Mouse (Mus musculus) right cerebral cortex, adult 18-20 months (tissue): ENCODE measurements around the gene Akap8.
A peak's percentile ranks its signal among the peaks of the same experiment; 100 is the strongest.

Experiments used
- DNase-seq: peaks from one replicate; pipeline ENCODE4 v3.0.0; 2022; ENCODE audit warnings: mixed read lengths

Gene Akap8

DNA sequence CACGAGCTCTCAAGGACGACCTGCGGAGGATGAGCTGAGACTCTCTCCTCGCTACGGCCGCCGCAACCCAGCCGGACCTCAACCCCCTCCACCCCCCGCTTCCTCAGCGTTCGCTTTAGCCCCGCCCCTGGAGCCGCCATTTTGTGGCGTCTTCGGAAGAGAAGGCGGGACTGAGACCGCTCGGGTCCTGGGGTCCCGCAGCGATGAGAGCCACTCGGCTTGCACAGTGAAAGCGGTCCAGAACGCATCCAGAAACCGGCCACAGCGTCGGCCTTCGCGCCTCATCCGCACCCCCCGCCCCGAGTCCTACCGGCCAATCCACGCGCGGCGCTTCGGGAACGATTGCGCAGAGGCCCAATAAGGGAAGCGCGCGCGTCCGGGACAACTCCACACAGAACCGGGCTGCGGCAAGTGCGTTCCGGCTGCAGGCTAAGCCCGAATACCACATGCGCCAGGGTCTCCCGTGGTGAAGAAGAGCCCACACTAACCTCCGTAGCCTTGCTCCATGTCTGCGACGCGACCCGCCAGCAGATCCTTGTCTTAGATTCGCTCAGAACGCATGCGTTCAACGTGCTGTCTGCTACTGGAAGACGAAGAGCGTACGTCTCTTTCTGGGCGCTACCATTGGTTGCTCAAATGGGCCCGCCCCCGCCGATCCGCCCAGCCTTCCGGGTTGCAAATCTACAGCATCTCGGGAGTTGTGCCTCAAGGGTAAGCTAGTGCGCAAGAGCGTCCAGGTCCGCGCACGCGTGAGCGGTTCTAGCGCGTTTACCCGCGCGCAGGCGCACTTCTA is at the start of gene Akap8:
Gene Akap8 (minus strand): TSS at position 642 of the 793 bp plus-strand sequence.
- DNase-seq = peak; percentile 99

DNA sequence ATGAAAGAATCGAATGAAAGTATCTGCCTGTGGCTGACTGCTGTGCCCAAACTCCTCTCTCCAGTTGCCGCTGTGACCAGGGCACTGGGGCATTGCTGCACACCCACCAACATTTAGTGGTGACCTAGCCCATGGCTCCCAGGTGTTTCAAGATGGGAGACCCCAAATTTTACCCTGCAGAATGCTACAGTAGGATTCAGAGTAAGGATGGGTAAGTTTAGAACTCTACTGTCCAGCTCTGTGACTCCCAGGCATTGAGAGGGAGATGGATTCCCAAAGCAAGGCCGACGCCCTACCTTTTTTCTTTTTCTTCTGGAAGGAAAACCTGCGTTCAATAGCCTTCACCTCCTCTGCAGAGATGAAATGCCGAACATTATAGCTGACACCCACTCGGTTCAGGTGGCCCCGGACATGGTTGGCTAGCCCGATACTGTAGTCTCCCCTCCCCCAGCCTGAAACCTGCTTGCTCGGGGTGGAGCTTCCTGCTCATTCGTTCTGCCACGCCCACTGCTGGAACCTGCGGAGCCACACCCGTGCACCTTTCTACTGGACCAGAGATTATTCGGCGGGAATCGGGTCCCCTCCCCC is 48.0 kb upstream of the Akap8 start:
- no peak for DNase-seq

DNA sequence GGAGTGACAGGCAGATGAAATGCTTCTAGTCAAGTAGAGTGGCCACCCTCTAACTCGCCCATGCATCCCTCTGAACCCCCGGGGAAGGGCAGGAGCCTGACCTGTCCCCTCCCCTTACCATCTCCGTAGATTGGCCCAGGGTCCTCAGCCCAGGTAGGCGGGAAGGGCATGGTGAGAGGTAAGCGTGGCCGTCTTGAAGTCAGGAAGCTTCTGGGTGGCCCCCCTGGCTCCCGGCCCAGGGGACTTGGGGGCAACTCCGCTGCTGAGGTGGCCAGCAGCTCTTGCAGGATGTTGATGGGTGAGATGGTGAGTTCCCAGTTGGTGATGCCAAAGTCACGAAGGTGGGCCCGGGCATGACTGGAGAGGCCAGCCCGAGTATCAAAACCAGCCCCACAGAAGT is 46.7 kb upstream of the Akap8 start:
- no peak for DNase-seq

DNA sequence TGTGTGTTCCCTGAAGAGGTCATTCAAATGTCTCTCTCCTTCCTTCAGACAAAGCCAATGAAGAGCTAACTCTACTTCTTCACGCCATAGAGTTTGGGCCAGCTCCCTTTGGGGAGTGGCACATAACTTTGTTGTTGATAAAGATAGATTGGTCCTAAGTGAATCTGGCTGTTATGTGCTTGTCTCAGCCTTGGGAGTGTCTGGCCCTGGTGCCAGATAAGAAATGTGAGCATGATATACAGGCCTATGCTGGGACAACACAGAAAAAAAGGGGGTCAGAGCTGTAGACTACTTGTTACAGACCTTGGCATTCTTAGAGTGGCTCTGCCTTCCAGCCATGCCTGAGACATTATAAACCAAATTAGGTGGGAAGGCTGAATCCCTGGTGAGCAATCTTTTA is 44.3 kb upstream of the Akap8 start:
- no peak for DNase-seq

GRCm38 (mm10) chr17:32364850-32365249 is 43.8 kb upstream of the Akap8 start:
- no peak for DNase-seq

DNA sequence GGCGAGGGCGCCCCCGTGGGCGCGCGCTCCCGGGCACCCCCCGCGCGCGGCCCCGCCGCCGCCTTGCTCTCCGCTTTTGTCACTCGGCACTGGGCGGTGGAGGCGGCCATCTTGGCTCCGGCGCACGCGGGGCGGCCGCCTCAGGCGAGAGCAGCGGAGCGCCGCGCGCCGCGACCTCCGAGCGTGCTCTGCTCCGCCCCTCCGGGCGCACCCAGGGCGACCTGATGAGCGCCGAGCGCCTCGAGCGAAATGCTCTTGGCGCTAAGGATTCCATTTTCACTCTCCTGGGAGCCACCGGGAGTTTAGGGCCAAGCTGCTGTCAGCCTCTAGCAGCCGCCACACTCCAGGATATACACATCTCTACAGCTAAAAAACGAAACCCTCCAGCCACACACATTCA is 43.3 kb upstream of the Akap8 start:
- DNase-seq = peak; percentile 92

- no peak for DNase-seq
Observed at GRCm38 (mm10) chr17:32363821-32364301, 42.8 kb upstream of the Akap8 start.

DNA sequence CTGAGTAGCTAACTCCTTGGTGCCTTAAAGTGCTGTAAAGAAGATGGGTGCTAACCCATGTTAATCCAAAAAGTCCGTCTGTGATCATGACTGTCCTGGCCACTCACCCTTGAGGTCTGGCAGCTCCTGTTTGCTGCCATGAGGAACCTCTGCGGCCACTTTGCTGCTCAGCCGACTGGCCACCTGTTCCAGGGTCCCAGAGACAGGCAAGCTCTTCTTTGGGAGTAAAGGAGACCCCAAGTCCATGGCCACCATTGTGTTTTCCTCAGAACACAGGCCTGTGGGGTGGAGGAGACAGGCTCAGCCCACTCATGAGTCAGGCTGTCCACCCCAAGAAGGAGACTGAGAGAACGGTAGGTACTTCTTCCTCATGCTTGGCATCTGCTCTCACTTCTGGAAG is 41.6 kb upstream of the Akap8 start:
- DNase-seq = no peak

DNA sequence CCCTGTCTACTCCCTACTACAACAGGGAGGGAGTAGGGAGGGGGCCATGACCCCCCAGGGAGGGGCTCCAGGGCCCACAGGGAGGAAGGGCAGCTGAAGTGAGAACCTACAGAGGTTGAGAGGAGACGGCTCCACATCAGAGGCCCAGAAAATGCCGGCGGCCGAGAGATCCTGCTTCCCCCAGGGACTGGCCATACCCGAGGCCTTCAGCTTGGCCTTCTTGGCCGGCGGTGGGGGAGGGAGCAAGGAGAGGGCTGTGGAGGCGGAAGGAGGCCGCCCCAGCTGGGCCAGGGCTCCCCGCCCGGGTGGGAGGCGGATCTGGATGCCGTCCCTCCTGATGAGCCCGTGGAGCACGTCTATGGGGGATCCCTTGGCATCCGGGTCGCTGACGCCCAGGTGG is 38.9 kb upstream of the Akap8 start:
- DNase-seq = no peak

DNA sequence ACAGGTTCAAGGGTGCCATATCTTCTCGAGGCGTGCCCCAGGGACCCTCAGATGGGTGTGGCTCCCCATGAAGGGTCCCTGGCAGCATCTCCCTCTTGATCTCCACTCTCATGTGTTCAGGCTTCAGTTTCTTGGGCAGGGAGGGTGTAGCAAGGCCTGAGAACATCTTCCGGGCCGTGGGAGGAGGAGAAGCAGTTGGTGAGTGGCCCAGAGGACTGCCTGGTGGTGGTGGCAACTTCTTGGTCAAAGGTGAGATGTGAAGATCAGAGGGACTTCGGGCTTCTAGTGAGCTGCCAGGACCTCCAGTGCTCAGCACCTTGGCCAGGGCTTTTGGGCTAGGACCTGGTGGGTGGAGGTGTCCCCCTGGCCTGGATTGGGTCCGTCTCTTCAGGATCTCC is 37.9 kb upstream of the Akap8 start:
- no peak for DNase-seq

GRCm38 (mm10) chr17:32358192-32358942 is 37.3 kb upstream of the Akap8 start:
- DNase-seq = no peak

DNA sequence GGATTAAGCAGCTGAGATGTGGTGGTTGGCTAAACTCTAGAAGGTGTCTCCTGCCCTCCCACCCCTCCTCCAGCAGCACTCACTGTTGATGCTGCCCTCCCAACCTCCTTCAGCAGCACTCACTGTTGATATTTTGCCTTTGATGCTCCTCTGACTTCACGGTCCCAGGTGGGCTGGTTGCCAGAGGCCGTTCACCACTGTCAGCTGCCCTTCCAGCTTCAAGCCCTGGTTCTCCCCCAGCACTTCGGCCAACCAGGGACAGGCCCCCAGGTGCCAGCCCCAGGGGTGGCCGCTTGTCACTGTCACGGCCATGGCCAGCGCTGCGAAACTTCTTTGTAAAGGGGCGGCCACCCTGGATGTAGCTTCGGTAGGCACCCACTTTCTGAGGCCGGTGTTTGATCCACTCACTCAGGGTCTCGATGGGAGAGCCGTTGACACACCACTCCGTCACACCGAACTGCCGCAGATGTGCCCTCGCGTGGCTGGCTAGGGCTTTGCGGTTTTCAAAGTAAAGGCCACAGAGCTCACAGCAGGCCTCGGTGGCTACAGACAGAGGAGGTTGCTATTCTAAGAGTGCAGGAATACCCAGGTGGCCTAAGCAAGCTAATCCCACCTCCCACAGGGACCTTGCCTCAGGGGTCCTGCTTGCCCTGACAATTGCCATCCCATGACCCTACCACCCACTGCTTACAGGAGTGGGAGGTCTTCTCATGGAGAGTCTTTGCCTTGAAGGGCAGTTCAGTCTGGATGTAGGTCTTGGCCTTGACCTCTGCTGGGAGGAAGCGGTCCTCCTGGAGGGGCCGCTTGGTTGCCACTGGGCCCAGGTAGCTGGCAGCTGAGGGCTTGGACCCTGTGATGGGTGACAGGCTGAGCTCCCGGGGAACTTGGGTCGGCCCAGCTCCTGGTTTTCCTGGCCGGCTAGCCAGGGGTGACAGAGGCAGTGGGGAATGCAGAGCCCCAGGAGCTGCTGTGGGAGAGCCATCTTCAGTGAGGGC is 36.0 kb upstream of the Akap8 start:
- DNase-seq = no peak

DNA sequence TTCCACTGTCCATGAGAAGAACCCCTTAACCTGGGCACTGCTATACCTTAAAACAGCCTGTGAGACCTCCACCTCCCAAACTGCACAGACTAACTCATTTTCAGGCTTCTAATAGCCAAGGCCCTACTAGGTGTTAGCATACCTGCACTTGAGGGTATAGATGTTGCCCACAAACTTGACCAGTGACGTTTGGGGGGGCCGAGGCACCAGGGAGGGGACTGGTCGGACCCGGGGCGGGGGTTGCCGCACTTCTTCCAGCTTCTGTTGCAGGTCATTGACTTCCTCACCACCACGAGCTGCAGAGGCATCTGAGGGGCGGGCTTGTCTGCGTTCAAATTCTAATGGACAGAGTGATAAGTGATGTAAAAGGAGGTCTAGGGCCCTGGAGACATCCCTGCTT is 35.2 kb upstream of the Akap8 start:
- DNase-seq = no peak

DNA sequence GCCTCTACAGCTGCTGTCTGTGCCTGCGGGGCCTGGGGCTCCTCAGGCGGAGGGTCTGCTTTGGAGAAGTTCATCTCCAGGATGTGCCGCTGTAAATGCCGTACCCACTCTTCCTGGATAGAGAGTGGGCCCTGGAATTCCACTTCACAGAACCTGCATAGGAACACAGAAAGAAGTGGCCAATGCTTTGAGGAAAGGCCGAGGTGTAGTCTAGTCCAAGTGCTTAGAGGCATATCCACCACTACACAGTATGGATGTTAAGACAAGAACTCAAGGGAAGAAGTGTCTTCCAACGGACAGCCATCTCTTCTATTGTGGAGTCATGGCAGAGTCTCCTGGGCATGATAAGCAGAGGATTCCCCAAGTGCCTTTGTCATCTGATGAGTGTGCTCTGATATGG is 34.0 kb upstream of the Akap8 start:
- DNase-seq = no peak

DNA sequence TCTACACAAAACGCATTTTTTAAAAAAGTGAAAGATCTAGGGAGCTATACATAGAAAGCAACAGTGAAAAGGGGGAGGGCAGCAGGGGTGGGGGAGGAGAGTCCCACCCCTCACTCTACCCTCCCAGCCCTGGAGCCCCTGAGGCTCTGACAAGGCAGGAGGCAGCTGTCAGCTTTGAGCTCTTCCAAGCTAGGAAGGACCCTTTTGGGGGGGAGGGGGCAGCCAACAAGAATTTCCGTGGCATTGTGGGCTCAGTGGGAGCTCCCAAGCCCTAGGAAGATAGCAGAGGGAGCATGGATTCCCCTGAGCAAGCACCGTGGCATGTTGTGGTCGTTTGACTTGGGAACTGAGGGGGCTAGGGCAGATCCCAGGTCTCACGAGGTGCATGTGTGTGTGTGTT is 33.2 kb upstream of the Akap8 start:
- DNase-seq = no peak

- DNase-seq = peak; percentile 80
Observed at GRCm38 (mm10) chr17:32353696-32354095, 32.7 kb upstream of the Akap8 start.

DNA sequence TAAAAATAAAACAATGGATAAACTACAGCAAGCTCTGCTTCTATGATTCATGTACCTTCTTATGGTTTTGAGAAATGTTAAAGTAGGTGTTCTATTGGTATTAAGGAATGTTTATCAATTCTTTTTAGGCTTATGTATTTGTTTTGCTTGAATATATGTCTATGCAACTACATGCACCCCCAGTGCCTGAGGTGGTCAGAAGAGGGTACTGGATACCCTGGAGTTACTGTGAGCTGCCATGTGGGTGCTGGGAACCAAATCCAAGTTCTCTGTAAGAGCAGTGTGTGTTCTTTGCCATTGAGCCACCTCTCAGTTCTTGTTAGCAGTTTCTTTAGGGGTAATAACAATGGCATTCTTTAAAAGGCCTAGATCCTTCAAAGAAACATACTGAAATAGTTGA is 30.7 kb upstream of the Akap8 start:
- no peak for DNase-seq

DNA sequence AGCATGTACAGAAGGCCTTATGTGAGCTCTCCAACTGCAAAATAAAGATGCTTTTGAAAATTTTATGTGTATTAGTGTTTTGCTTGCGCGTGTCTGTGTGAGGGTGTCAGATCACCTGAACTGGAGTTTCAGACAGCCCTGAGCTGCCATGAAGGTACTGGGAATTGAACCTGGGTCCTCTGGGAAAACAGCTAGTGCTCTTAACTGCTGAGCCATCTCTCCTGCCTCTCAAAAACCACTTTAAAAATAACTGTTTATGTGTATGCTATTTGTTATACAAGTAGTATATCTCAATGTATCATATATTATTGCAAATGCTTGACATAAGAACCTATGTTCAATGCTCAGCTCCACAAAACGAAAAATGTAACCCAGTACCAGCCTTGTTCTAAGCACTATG is 30.2 kb upstream of the Akap8 start:
- no peak for DNase-seq

DNA sequence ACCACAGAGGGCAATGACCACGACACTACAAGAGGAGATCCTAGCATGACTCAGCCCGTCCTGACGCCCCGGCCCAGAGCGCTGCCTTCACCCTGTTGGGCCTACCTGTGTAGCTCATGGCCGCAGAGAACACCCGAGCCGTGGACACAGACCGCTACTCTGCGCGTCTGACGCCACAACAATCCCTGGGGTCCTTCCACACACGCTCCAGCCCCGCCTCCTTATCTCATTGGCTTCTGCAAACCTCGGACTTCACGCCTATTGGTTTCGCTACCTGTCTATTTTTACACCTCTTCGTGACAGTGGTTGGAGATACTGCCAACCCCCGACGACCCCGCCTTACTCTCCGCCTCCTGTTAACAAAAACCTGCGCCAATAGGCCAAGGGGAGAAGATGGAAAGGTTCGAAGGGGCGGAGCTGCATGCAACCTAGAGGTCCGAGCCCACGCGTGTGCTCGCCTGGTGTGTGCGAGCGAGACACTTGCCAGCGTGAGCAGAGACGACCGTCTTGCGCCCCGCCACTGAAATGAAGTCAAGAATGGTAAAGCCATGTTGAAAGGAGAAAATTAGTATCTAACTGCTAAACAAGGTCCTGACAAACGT is 29.4 kb upstream of the Akap8 start, which contains the start of gene Akap8l:
Gene Akap8l (minus strand): TSS at position 226 of the 602 bp plus-strand sequence.
- DNase-seq = peak; percentile 98

DNA sequence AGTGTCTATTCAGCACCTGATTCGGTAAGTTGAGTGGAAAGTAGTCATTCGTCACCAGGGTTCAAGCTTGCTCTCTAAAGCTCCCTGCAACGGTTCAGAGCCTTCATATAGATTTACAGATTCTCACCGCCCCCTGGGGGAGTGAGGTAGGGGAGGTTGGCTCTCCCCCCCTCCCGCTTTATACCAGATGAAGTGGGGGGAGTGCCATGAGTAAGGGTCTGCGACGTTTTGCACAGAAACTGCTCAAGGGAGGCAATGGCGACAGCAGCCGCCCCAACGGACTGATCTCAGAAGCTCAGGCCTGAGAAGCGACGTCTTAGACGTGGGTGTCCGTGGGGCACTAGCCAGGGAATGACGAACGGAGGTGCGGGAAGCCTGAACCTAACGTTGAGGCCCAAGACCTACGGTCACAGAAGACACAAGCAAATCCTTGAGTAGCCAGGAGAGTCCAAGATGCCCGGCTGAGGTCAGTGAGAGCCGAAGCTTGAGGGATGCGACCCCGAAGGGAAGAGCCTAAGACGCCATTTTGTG is 28.9 kb upstream of the Akap8 start:
- DNase-seq = peak; percentile 58

DNA sequence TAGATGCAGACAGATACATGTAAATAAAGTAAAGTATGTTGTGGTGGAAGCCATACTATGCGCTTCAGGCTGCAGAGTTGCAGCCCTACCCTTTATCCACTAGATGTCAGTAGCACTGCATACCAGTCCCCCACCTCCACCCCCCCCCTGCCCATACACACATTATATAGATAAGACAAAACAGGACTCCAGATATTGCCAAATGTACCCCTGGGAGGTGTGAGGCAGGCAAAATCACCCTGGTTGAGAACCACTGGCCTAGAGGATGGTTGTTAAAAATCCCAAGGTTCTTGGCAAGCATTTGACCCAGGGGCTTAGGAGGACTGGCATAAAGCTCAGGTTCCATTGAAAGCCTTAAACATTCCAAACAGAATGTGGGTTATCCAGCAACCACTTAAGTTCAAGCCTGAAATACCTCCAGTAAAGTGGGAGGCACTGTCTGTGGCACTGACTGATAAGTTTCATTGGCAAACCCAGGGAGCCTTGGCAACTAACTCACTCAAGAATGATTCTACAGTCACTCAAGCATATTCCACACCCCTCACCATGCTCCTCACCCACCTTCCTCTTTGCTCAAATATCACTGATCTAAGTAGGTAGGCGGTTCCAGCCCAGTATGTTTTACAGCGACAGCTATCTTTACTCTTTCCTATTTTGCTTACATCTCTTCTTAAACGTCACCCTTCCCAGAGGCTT is 28.1 kb upstream of the Akap8 start:
- peak; percentile 55 for DNase-seq
